28 mouse cellular contexts compared by ENCODE assay signal in genomic region chr6:29213436-29213835, GRCm38 (mm10). TPM values are rescaled to one million over a fixed set of nuclear protein-coding genes. Genes with fewer than 3 reads are reported as not detected.
DNase-seq lines count a peak whose midpoint lies in the region; ATAC-seq and TF ChIP-seq lines count a peak whose summit lies in the region.
"Had no signal": no experiment of that assay in that cellular context is flagged by ENCODE, and none has a peak within 500 bp of the region (broad histone marks: within the 10 kb centered on the region; RNA-seq: fewer than 3 reads in every experiment).

No protein-coding gene starts in this region.

- DNase-seq in forebrain, embryonic 10.5 days (ENCODE audit: extremely low spot score, low spot score), result no peak
- no peak for DNase-seq in forebrain, embryonic 14.5 days (ENCODE audit: low spot score)
- DNase-seq in midbrain, embryonic 10.5 days (ENCODE audit: low spot score), result no peak
- peak; percentile 33 for DNase-seq in thymus, postnatal 14 days
- no peak for DNase-seq in thymus, postnatal 25 days
- DNase-seq: adrenal gland, adult 2 months; B cell, adult 2 months; cerebellum, adult 9-11 months; forebrain, postnatal 0 days; gastrocnemius, postnatal 10 days; heart, postnatal 36 days; kidney, adult 8-10 months; kidney, postnatal 4 days; liver, embryonic 13.5 days; lung, adult 18-20 months; lung, postnatal 4 days; right cerebral cortex, adult 18-20 months; spleen, adult 18-20 months had no signal

- H3K9me3 ChIP-seq in forebrain, embryonic 10.5 days, result no peaks in the 10 kb centered on the region
- no peaks in the 10 kb centered on the region for H3K9me3 ChIP-seq in forebrain, embryonic 14.5 days (replicated peaks; ENCODE audit: control insufficient read depth, low read length)
- no peaks in the 10 kb centered on the region for H3K9me3 ChIP-seq in midbrain, embryonic 10.5 days (replicated peaks)
- no peaks in the 10 kb centered on the region for H3K9me3 ChIP-seq in midbrain, embryonic 15.5 days
- no peaks in the 10 kb centered on the region for H3K9me3 ChIP-seq in intestine, postnatal 0 days (ENCODE audit: control insufficient read depth)
- H3K9me3 ChIP-seq: embryonic facial prominence, embryonic 13.5 days; hindbrain, embryonic 12.5 days; intestine, embryonic 15.5 days; limb, embryonic 10.5 days; limb, embryonic 15.5 days; liver, embryonic 13.5 days had no signal

- TF ChIP-seq CTCF in intestine, postnatal 0 days (IDR thresholded peaks at IDR 0.05; ENCODE audit: low read depth), result no peak

- peaks cover 42% of the 10 kb centered on the region for H3K27me3 ChIP-seq in forebrain, embryonic 10.5 days (ENCODE audit: poor library complexity, severe bottlenecking)
- peaks cover 6% of the 10 kb centered on the region; the same call in 1 of the 2 replicates for H3K27me3 ChIP-seq in forebrain, embryonic 14.5 days (replicated peaks; ENCODE audit: control insufficient read depth, insufficient read depth, low read length)
- H3K27me3 ChIP-seq in midbrain, embryonic 10.5 days (ENCODE audit: low read depth, poor library complexity, severe bottlenecking), result peaks cover 48% of the 10 kb centered on the region
- peaks cover 9% of the 10 kb centered on the region; the same call in 1 of the 2 replicates for H3K27me3 ChIP-seq in midbrain, embryonic 15.5 days (replicated peaks)
- no peaks in the 10 kb centered on the region for H3K27me3 ChIP-seq in intestine, postnatal 0 days (replicated peaks; ENCODE audit: control insufficient read depth, insufficient read depth, low read length)
- H3K27me3 ChIP-seq: intestine, embryonic 15.5 days had no signal

- no peaks in the 10 kb centered on the region for H3K36me3 ChIP-seq in forebrain, embryonic 10.5 days (replicated peaks)
- peaks cover 2% of the 10 kb centered on the region; the same call in 1 of the 2 replicates for H3K36me3 ChIP-seq in forebrain, embryonic 14.5 days (ENCODE audit: control insufficient read depth, insufficient read depth, low read length)
- H3K36me3 ChIP-seq in midbrain, embryonic 10.5 days, result no peaks in the 10 kb centered on the region
- no peaks in the 10 kb centered on the region for H3K36me3 ChIP-seq in midbrain, embryonic 15.5 days (replicated peaks)
- H3K36me3 ChIP-seq in intestine, postnatal 0 days (ENCODE audit: control insufficient read depth, insufficient read depth), result no peaks in the 10 kb centered on the region
- H3K36me3 ChIP-seq: embryonic facial prominence, embryonic 13.5 days; hindbrain, embryonic 12.5 days; intestine, embryonic 15.5 days; limb, embryonic 10.5 days; limb, embryonic 15.5 days; liver, embryonic 13.5 days had no signal

- ATAC-seq in forebrain, embryonic 14.5 days, result no peak
- ATAC-seq in midbrain, embryonic 15.5 days (replicated peaks), result no peak
- ATAC-seq in intestine, postnatal 0 days, result no peak
- ATAC-seq: forebrain, postnatal 0 days; hindbrain, postnatal 0 days; intestine, embryonic 15.5 days had no signal

- no peak overlapping the region for H3K9ac ChIP-seq in forebrain, embryonic 14.5 days (ENCODE audit: low read length)
- no peak overlapping the region for H3K9ac ChIP-seq in midbrain, embryonic 15.5 days
- no peak overlapping the region for H3K9ac ChIP-seq in intestine, postnatal 0 days (ENCODE audit: low read depth, low read length)
- H3K9ac ChIP-seq: embryonic facial prominence, embryonic 13.5 days; forebrain, postnatal 0 days; hindbrain, embryonic 12.5 days; intestine, embryonic 15.5 days; limb, embryonic 15.5 days; liver, embryonic 13.5 days had no signal

- H3K4me1 ChIP-seq in forebrain, embryonic 10.5 days, result peaks cover 68% of the 10 kb centered on the region
- peaks cover 24% of the 10 kb centered on the region for H3K4me1 ChIP-seq in forebrain, embryonic 14.5 days (ENCODE audit: control insufficient read depth, insufficient read depth, low read length)
- H3K4me1 ChIP-seq in midbrain, embryonic 10.5 days, result peaks cover 78% of the 10 kb centered on the region
- H3K4me1 ChIP-seq in midbrain, embryonic 15.5 days, result peaks cover 56% of the 10 kb centered on the region
- peaks cover 4% of the 10 kb centered on the region; the same call in 1 of the 2 replicates for H3K4me1 ChIP-seq in intestine, postnatal 0 days (replicated peaks; ENCODE audit: control insufficient read depth, insufficient read depth, low read length)

- 50% methylated on average over 5 of the region's 5 CpGs for WGBS in forebrain, embryonic 10.5 days
- 48% methylated on average over 5 of the region's 5 CpGs for WGBS in forebrain, embryonic 14.5 days
- WGBS in midbrain, embryonic 10.5 days, result 33% methylated on average over 5 of the region's 5 CpGs
- 54% methylated on average over 5 of the region's 5 CpGs for WGBS in midbrain, embryonic 15.5 days
- WGBS in intestine, postnatal 0 days, result 78% methylated on average over 5 of the region's 5 CpGs

- H3K4me3 ChIP-seq in forebrain, embryonic 10.5 days, result no peak overlapping the region
- no peak overlapping the region for H3K4me3 ChIP-seq in forebrain, embryonic 14.5 days (ENCODE audit: low read depth, low read length)
- 0 out of 2 replicates have a peak overlapping the region, but pooled peaks have one; percentile 4 for H3K4me3 ChIP-seq in midbrain, embryonic 10.5 days
- H3K4me3 ChIP-seq in midbrain, embryonic 15.5 days, result no peak overlapping the region
- H3K4me3 ChIP-seq in intestine, postnatal 0 days (ENCODE audit: low read depth, low read length), result no peak overlapping the region
- H3K4me3 ChIP-seq: embryonic facial prominence, embryonic 13.5 days; hindbrain, embryonic 12.5 days; intestine, embryonic 15.5 days; limb, embryonic 10.5 days; limb, embryonic 15.5 days; liver, embryonic 13.5 days had no signal

- no peak overlapping the region for H3K4me2 ChIP-seq in forebrain, embryonic 14.5 days (ENCODE audit: low read length)
- no peak overlapping the region for H3K4me2 ChIP-seq in midbrain, embryonic 15.5 days
- H3K4me2 ChIP-seq in intestine, postnatal 0 days (replicated peaks; ENCODE audit: low read depth), result no peak overlapping the region
- H3K4me2 ChIP-seq: heart, embryonic 11.5 days; limb, embryonic 15.5 days; liver, embryonic 13.5 days had no signal

- 0 out of 2 replicates have a peak overlapping the region, but pooled peaks have one; percentile 4 for H3K27ac ChIP-seq in forebrain, embryonic 10.5 days
- H3K27ac ChIP-seq in forebrain, embryonic 14.5 days (ENCODE audit: low read depth, low read length), result no peak overlapping the region
- H3K27ac ChIP-seq in midbrain, embryonic 10.5 days (replicated peaks), result peak overlapping the region; percentile 85
- H3K27ac ChIP-seq in midbrain, embryonic 15.5 days, result no peak overlapping the region
- H3K27ac ChIP-seq in intestine, postnatal 0 days (ENCODE audit: low read depth, low read length), result no peak overlapping the region
- H3K27ac ChIP-seq: embryonic facial prominence, embryonic 13.5 days; intestine, embryonic 15.5 days; kidney, postnatal 0 days; limb, embryonic 10.5 days; limb, embryonic 15.5 days; liver, embryonic 13.5 days had no signal

RNA-seq across cellular contexts. Expression of gene Impdh1, which starts 2.7 kb away (rescaled TPM):
- 39.6 and 39.7 TPM in 2 replicates for polyA plus RNA-seq in forebrain, embryonic 10.5 days (2016; fragmentation: Nextera tagmentation; extraction: Ambion mirVana)
- 34.5 and 50.2 TPM in 2 replicates for polyA plus RNA-seq in forebrain, embryonic 14.5 days (2014; fragmentation: Nextera tagmentation; extraction: Ambion mirVana)
- 45.6 and 53.5 TPM in 2 replicates for polyA plus RNA-seq in midbrain, embryonic 10.5 days (2016; fragmentation: Nextera tagmentation; extraction: Ambion mirVana)
- polyA plus RNA-seq in midbrain, embryonic 15.5 days (2015; fragmentation: Nextera tagmentation; extraction: Ambion mirVana), result 59.3 and 63.4 TPM in 2 replicates
- 10.6 and 11.7 TPM in 2 replicates for polyA plus RNA-seq in intestine, postnatal 0 days (2015; fragmentation: Nextera tagmentation; extraction: Ambion mirVana)

RNA-seq across cellular contexts. Expression of gene Prrt4, which starts 34.1 kb away (rescaled TPM):
- 1.3 and 1.8 TPM in 2 replicates for polyA plus RNA-seq in forebrain, embryonic 10.5 days (2016; fragmentation: Nextera tagmentation; extraction: Ambion mirVana)
- polyA plus RNA-seq in forebrain, embryonic 14.5 days (2014; fragmentation: Nextera tagmentation; extraction: Ambion mirVana), result 1.9 and 3.8 TPM in 2 replicates
- 0.83 and 1.1 TPM in 2 replicates for polyA plus RNA-seq in midbrain, embryonic 10.5 days (2016; fragmentation: Nextera tagmentation; extraction: Ambion mirVana)
- 9.8 and 10.7 TPM in 2 replicates for polyA plus RNA-seq in midbrain, embryonic 15.5 days (2015; fragmentation: Nextera tagmentation; extraction: Ambion mirVana)
- polyA plus RNA-seq in intestine, postnatal 0 days (2015; fragmentation: Nextera tagmentation; extraction: Ambion mirVana), result 0.23 and 0.29 TPM in 2 replicates

RNA-seq across cellular contexts. Expression of gene Rbm28, which starts 48.6 kb away (rescaled TPM):
- polyA plus RNA-seq in forebrain, embryonic 10.5 days (2016; fragmentation: Nextera tagmentation; extraction: Ambion mirVana), result 53.8 and 58.1 TPM in 2 replicates
- polyA plus RNA-seq in forebrain, embryonic 14.5 days (2014; fragmentation: Nextera tagmentation; extraction: Ambion mirVana), result 34.3 and 36.6 TPM in 2 replicates
- polyA plus RNA-seq in midbrain, embryonic 10.5 days (2016; fragmentation: Nextera tagmentation; extraction: Ambion mirVana), result 51.6 and 54.9 TPM in 2 replicates
- polyA plus RNA-seq in midbrain, embryonic 15.5 days (2015; fragmentation: Nextera tagmentation; extraction: Ambion mirVana), result 38.9 and 46.9 TPM in 2 replicates
- 9.8 and 12.2 TPM in 2 replicates for polyA plus RNA-seq in intestine, postnatal 0 days (2015; fragmentation: Nextera tagmentation; extraction: Ambion mirVana)

RNA-seq across cellular contexts. Expression of gene Hilpda, which starts 58.9 kb away (rescaled TPM):
- 36.2 and 37.2 TPM in 2 replicates for polyA plus RNA-seq in forebrain, embryonic 10.5 days (2016; fragmentation: Nextera tagmentation; extraction: Ambion mirVana)
- 46.6 and 54.6 TPM in 2 replicates for polyA plus RNA-seq in forebrain, embryonic 14.5 days (2014; fragmentation: Nextera tagmentation; extraction: Ambion mirVana)
- polyA plus RNA-seq in midbrain, embryonic 10.5 days (2016; fragmentation: Nextera tagmentation; extraction: Ambion mirVana), result 31.0 and 34.0 TPM in 2 replicates
- 35.8 and 36.2 TPM in 2 replicates for polyA plus RNA-seq in midbrain, embryonic 15.5 days (2015; fragmentation: Nextera tagmentation; extraction: Ambion mirVana)
- 20.7 and 27.2 TPM in 2 replicates for polyA plus RNA-seq in intestine, postnatal 0 days (2015; fragmentation: Nextera tagmentation; extraction: Ambion mirVana)

Comparison
In these comparisons a context has a peak if more than half of its experiments do, and no peak if none do; other contexts are left out.
1. H3K27ac ChIP-seq: peak in forebrain, embryonic 10.5 days (single experiment) and midbrain, embryonic 10.5 days (single experiment); none in forebrain, embryonic 14.5 days (single experiment), midbrain, embryonic 15.5 days (single experiment) and intestine, postnatal 0 days (single experiment).